Mouse (Mus musculus) CH12.LX (cell line): Measurements from ENCODE around the gene Cenpu.

Experiments
- MYC ChIP-seq: IDR thresholded peaks from 2 replicates; pipeline ENCODE4 v1.6.1; 2011; ENCODE audit warnings: low read depth, mild to moderate bottlenecking, improper control_type of control experiment, low read length
- POLR2A ChIP-seq: IDR thresholded peaks from 2 replicates; pipeline ENCODE4 v1.6.1; 2011; ENCODE audit warnings: low read depth, mild to moderate bottlenecking, improper control_type of control experiment, low read length
- RCOR1 ChIP-seq: conservative IDR thresholded peaks from 2 replicates; pipeline ENCODE4 v1.6.1; 2012; ENCODE audit warnings: low read depth, mild to moderate bottlenecking, inconsistent platforms, low read length, improper control_type of control experiment
- TCF12 ChIP-seq: IDR thresholded peaks from 2 replicates; pipeline ENCODE4 v1.6.1; 2014; ENCODE audit warnings: low read depth, mild to moderate bottlenecking, inconsistent platforms, low read length, improper control_type of control experiment

GRCm38 (mm10) chr8:46588663-46589062 lies 36.8 kb downstream of the Cenpu start:
- TF ChIP-seq TCF12 (no peak), MYC (no peak), POLR2A (no peak), RCOR1 (no peak)
